Mouse (Mus musculus) heart, adult 18-20 months (tissue): ENCODE measurements at regions not wholly inside any gene's neighbourhood (a gene's known extent, or its start where the extent isn't known, plus 50 kb on each side); places are given as distances from the start of the nearest gene placed in this dataset.

Experiments used
- DNase-seq, 2 experiments: peaks; one replicate each; pipeline ENCODE4 v3.0.0; 2021 to 2022; ENCODE audit warnings: mixed read lengths in 1 of 2

GRCm38 (mm10) chr3:38131176-38131886, 353.3 kb downstream of the Ankrd50 start:
- no peak for DNase-seq

GRCm38 (mm10) chr3:38130088-38130487, 354.6 kb downstream of the Ankrd50 start:
- DNase-seq, result no peak

- DNase-seq, result peak in 1 of 2 experiments; percentile 7
These were observed 355.5 kb downstream of the Ankrd50 start for GRCm38 (mm10) chr3:38129167-38129500.

GRCm38 (mm10) chr3:38128486-38129166, 356.0 kb downstream of the Ankrd50 start:
- peak; percentile 74 to 83 for DNase-seq

GRCm38 (mm10) chr3:38116071-38116787, 368.4 kb downstream of the Ankrd50 start:
- DNase-seq, result peak in 1 of 2 experiments; percentile 36

GRCm38 (mm10) chr3:38112568-38112967, 372.1 kb downstream of the Ankrd50 start:
- no peak for DNase-seq

- no peak for DNase-seq
These were observed 379.4 kb downstream of the Ankrd50 start for GRCm38 (mm10) chr3:38105022-38105857.

- no peak for DNase-seq
These were observed 380.1 kb upstream of the Gm5148 start for GRCm38 (mm10) chr3:38104418-38104817.

GRCm38 (mm10) chr3:38102985-38103384, 378.7 kb upstream of the Gm5148 start:
- DNase-seq, result no peak

GRCm38 (mm10) chr3:38102181-38102580, 377.9 kb upstream of the Gm5148 start:
- no peak for DNase-seq

- peak in 1 of 2 experiments; percentile 28 for DNase-seq
These were observed 370.2 kb upstream of the Gm5148 start for GRCm38 (mm10) chr3:38094370-38094979.

- DNase-seq, result no peak
These were observed 360.3 kb upstream of the Gm5148 start for GRCm38 (mm10) chr3:38084548-38084947.

GRCm38 (mm10) chr3:38082386-38082785, 358.1 kb upstream of the Gm5148 start:
- DNase-seq, result peak; percentile 48 to 65

- peak; percentile 47 to 67 for DNase-seq
These were observed 352.5 kb upstream of the Gm5148 start for GRCm38 (mm10) chr3:38076835-38077234.

- no peak for DNase-seq
These were observed 349.7 kb upstream of the Gm5148 start for GRCm38 (mm10) chr3:38073946-38074345.

GRCm38 (mm10) chr3:38055627-38056026, 331.3 kb upstream of the Gm5148 start:
- no peak for DNase-seq

- no peak for DNase-seq
These were observed 328.7 kb upstream of the Gm5148 start for GRCm38 (mm10) chr3:38052941-38053340.

GRCm38 (mm10) chr3:38051748-38052147, 327.5 kb upstream of the Gm5148 start:
- no peak for DNase-seq

GRCm38 (mm10) chr3:38050856-38051255, 326.6 kb upstream of the Gm5148 start:
- DNase-seq, result no peak

- peak; percentile 23 to 29 for DNase-seq
These were observed 326.1 kb upstream of the Gm5148 start for GRCm38 (mm10) chr3:38050366-38050765.

- peak; percentile 23 to 33 for DNase-seq
These were observed 325.0 kb upstream of the Gm5148 start for GRCm38 (mm10) chr3:38049290-38049689.

GRCm38 (mm10) chr3:38047445-38047844, 323.2 kb upstream of the Gm5148 start:
- DNase-seq, result no peak
